In genomic region chr14:114949156-114949496, GRCm38 (mm10) we compare ENCODE assay signal across 8 mouse cellular contexts.
DNase-seq lines count a peak whose midpoint lies in the region; ATAC-seq lines count a peak whose summit lies in the region.

No protein-coding gene starts in this region.

- peaks cover 50% of the 10 kb centered on the region for H3K4me1 ChIP-seq in hindbrain, embryonic 10.5 days (replicated peaks)
- H3K4me1 ChIP-seq in hindbrain, embryonic 11.5 days (replicated peaks; ENCODE audit: control insufficient read depth, insufficient read depth, low read length): peaks cover 6% of the 10 kb centered on the region
- no peaks in the 10 kb centered on the region; the same call in 1 of the 2 replicates for H3K4me1 ChIP-seq in embryonic facial prominence, embryonic 11.5 days (ENCODE audit: control insufficient read depth, insufficient read depth, low read length)
- H3K4me1 ChIP-seq in hindbrain, embryonic 13.5 days (replicated peaks): peaks cover 15% of the 10 kb centered on the region
- H3K4me1 ChIP-seq in midbrain, embryonic 10.5 days: peaks cover 81% of the 10 kb centered on the region

- H3K27ac ChIP-seq in hindbrain, embryonic 10.5 days: peak overlapping the region; percentile 83
- no peak overlapping the region for H3K27ac ChIP-seq in hindbrain, embryonic 11.5 days (ENCODE audit: low read depth, low read length)
- 0 out of 2 replicates have a peak overlapping the region, but pooled peaks have one; percentile 28 for H3K27ac ChIP-seq in embryonic facial prominence, embryonic 11.5 days (replicated peaks; ENCODE audit: low read depth, low read length)
- no peak overlapping the region for H3K27ac ChIP-seq in hindbrain, embryonic 13.5 days
- H3K27ac ChIP-seq in midbrain, embryonic 10.5 days (replicated peaks): peak overlapping the region; percentile 77

- H3K27me3 ChIP-seq in hindbrain, embryonic 10.5 days (ENCODE audit: insufficient read depth, poor library complexity, severe bottlenecking): no peaks in the 10 kb centered on the region
- no peaks in the 10 kb centered on the region for H3K27me3 ChIP-seq in hindbrain, embryonic 11.5 days (ENCODE audit: control insufficient read depth, insufficient read depth, low read length)
- H3K27me3 ChIP-seq in embryonic facial prominence, embryonic 11.5 days (ENCODE audit: control insufficient read depth, insufficient read depth, low read length): no peaks in the 10 kb centered on the region
- H3K27me3 ChIP-seq in hindbrain, embryonic 13.5 days: no peaks in the 10 kb centered on the region
- no peaks in the 10 kb centered on the region for H3K27me3 ChIP-seq in midbrain, embryonic 10.5 days (ENCODE audit: low read depth, poor library complexity, severe bottlenecking)

- no peak; the same call in 1 of the 2 replicates for ATAC-seq in hindbrain, embryonic 11.5 days (ENCODE audit: low FRiP score)
- ATAC-seq in embryonic facial prominence, embryonic 11.5 days (replicated peaks; ENCODE audit: insufficient number of reproducible peaks, low FRiP score, low TSS enrichment, low read depth): no peak; the same call in 1 of the 2 replicates
- no peak for ATAC-seq in hindbrain, embryonic 13.5 days (ENCODE audit: low FRiP score)

- H3K9me3 ChIP-seq in hindbrain, embryonic 10.5 days: no peaks in the 10 kb centered on the region
- no peaks in the 10 kb centered on the region for H3K9me3 ChIP-seq in hindbrain, embryonic 11.5 days (ENCODE audit: control insufficient read depth, low read length)
- no peaks in the 10 kb centered on the region for H3K9me3 ChIP-seq in embryonic facial prominence, embryonic 11.5 days (replicated peaks; ENCODE audit: control insufficient read depth, low read length)
- H3K9me3 ChIP-seq in hindbrain, embryonic 13.5 days: no peaks in the 10 kb centered on the region
- H3K9me3 ChIP-seq in midbrain, embryonic 10.5 days (replicated peaks): no peaks in the 10 kb centered on the region

- DNase-seq in hindbrain, embryonic 10.5 days (ENCODE audit: low spot score): no peak
- no peak for DNase-seq in hindbrain, embryonic 11.5 days (ENCODE audit: low spot score)
- no peak for DNase-seq in embryonic facial prominence, embryonic 11.5 days (ENCODE audit: low spot score)
- no peak for DNase-seq in midbrain, embryonic 10.5 days (ENCODE audit: low spot score)
- no peak for DNase-seq in left cerebral cortex, adult 8-10 months (ENCODE audit: low spot score in 2 of 2)
- DNase-seq in layer of hippocampus, adult 9-10 months (ENCODE audit: low spot score): no peak
- no peak for DNase-seq in urinary bladder, postnatal 36 days (ENCODE audit: low spot score in 2 of 2)

- 70% methylated on average over 5 of the region's 5 CpGs for WGBS in hindbrain, embryonic 10.5 days
- WGBS in hindbrain, embryonic 11.5 days: 60% methylated on average over 5 of the region's 5 CpGs
- 60% methylated on average over 5 of the region's 5 CpGs for WGBS in embryonic facial prominence, embryonic 11.5 days
- 65% methylated on average over 5 of the region's 5 CpGs for WGBS in hindbrain, embryonic 13.5 days
- 62% methylated on average over 5 of the region's 5 CpGs for WGBS in midbrain, embryonic 10.5 days

- no peak overlapping the region for H3K4me2 ChIP-seq in hindbrain, embryonic 11.5 days (replicated peaks; ENCODE audit: low read depth, low read length)
- H3K4me2 ChIP-seq in embryonic facial prominence, embryonic 11.5 days (ENCODE audit: low read depth, low read length): no peak overlapping the region
- peak overlapping the region; percentile 45 for H3K4me2 ChIP-seq in hindbrain, embryonic 13.5 days

- H3K36me3 ChIP-seq in hindbrain, embryonic 10.5 days: no peaks in the 10 kb centered on the region
- H3K36me3 ChIP-seq in hindbrain, embryonic 11.5 days (ENCODE audit: control insufficient read depth, insufficient read depth, low read length): no peaks in the 10 kb centered on the region
- no peaks in the 10 kb centered on the region for H3K36me3 ChIP-seq in embryonic facial prominence, embryonic 11.5 days (replicated peaks; ENCODE audit: control insufficient read depth, insufficient read depth, low read depth, low read length)
- H3K36me3 ChIP-seq in hindbrain, embryonic 13.5 days: no peaks in the 10 kb centered on the region
- no peaks in the 10 kb centered on the region for H3K36me3 ChIP-seq in midbrain, embryonic 10.5 days

- no peak overlapping the region for H3K9ac ChIP-seq in hindbrain, embryonic 11.5 days (ENCODE audit: low read depth, low read length)
- H3K9ac ChIP-seq in embryonic facial prominence, embryonic 11.5 days (replicated peaks; ENCODE audit: low read length): no peak overlapping the region
- no peak overlapping the region for H3K9ac ChIP-seq in hindbrain, embryonic 13.5 days

- H3K4me3 ChIP-seq in hindbrain, embryonic 10.5 days: no peak overlapping the region
- H3K4me3 ChIP-seq in hindbrain, embryonic 11.5 days (ENCODE audit: low read depth, low read length): no peak overlapping the region
- no peak overlapping the region for H3K4me3 ChIP-seq in embryonic facial prominence, embryonic 11.5 days (ENCODE audit: low read depth, low read length)
- H3K4me3 ChIP-seq in hindbrain, embryonic 13.5 days: peak overlapping the region; percentile 14
- peak overlapping the region; percentile 23; the same call in 1 of the 2 replicates for H3K4me3 ChIP-seq in midbrain, embryonic 10.5 days

Comparison
In these comparisons a context has a peak if more than half of its experiments do, and no peak if none do; other contexts are left out.
1. H3K27ac ChIP-seq: peak in hindbrain, embryonic 10.5 days (single experiment), embryonic facial prominence, embryonic 11.5 days (single experiment) and midbrain, embryonic 10.5 days (single experiment); none in hindbrain, embryonic 11.5 days (single experiment) and hindbrain, embryonic 13.5 days (single experiment).
2. H3K4me3 ChIP-seq: peak in hindbrain, embryonic 13.5 days (single experiment) and midbrain, embryonic 10.5 days (single experiment); none in hindbrain, embryonic 10.5 days (single experiment), hindbrain, embryonic 11.5 days (single experiment) and embryonic facial prominence, embryonic 11.5 days (single experiment).